Mouse (Mus musculus): ENCODE measurements at regions not wholly inside any gene's neighbourhood (a gene's known extent, or its start where the extent isn't known, plus 50 kb on each side); places are given as distances from the start of the nearest gene placed in this dataset.

DNA sequence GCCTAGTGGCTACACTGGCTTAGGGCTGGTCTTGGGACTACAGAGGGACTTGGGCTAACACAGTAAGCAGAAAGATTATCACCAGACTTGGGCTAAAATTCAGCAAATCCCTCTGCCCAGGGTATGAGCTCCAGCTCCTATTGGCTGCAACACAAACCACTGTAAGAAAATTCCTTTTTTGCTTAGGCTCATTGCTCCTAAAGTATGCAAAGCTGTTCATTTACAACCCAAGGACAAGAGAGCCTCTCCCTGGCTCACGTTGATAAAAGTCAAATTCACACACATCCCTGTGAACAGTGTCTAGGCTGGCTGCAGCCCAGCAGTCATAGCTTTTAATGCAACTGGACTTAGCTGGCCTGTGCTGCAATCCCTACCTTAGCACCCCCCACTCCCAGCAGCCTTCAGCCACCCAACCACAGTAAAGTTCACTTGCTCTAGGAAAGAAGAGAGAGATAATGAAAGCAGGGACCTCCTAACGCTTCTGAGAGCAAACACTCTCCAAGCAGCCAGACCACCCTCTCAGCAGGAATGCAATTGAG, 247.6 kb downstream of the Tgfb2 start:
- no peak for ATAC-seq (ENCODE audit: low read depth)
- no peaks in the 10 kb centered on the region for H3K4me1 ChIP-seq (ENCODE audit: control insufficient read depth, low read depth, low read length)
- H3K9ac ChIP-seq (ENCODE audit: low read depth, low read length): no peak overlapping the region
- no peak overlapping the region for H3K27ac ChIP-seq (ENCODE audit: low read length)
- no peaks in the 10 kb centered on the region for H3K27me3 ChIP-seq (ENCODE audit: control insufficient read depth, insufficient read depth, low read depth, low read length)
- 16% methylated on average over 2 of the region's 2 CpGs for WGBS (ENCODE audit: insufficient replicate concordance)
- no peaks in the 10 kb centered on the region for H3K9me3 ChIP-seq (replicated peaks; ENCODE audit: control insufficient read depth, low read length)
- no peaks in the 10 kb centered on the region for H3K36me3 ChIP-seq (ENCODE audit: control insufficient read depth, insufficient read depth)
- no peak overlapping the region for H3K4me3 ChIP-seq (ENCODE audit: low read depth, low read length)
- no peak overlapping the region for H3K4me2 ChIP-seq (ENCODE audit: low read depth, low read length)

- Histone ChIP-seq H3K36me3 (ENCODE audit: control insufficient read depth, insufficient read depth) (no peaks in the 10 kb centered on the region), H3K27me3 (ENCODE audit: control insufficient read depth, insufficient read depth, low read depth, low read length) (no peaks in the 10 kb centered on the region), H3K27ac (ENCODE audit: low read length) (no peak overlapping the region), H3K9me3 (replicated peaks; ENCODE audit: control insufficient read depth, low read length) (no peaks in the 10 kb centered on the region), H3K4me3 (ENCODE audit: low read depth, low read length) (no peak overlapping the region), H3K9ac (ENCODE audit: low read depth, low read length) (no peak overlapping the region), H3K4me2 (ENCODE audit: low read depth, low read length) (no peak overlapping the region), H3K4me1 (ENCODE audit: control insufficient read depth, low read depth, low read length) (no peaks in the 10 kb centered on the region)
- WGBS (ENCODE audit: insufficient replicate concordance): 62% methylated on average over 8 of the region's 8 CpGs
- no peak for ATAC-seq (ENCODE audit: low read depth)
Measured at GRCm38 (mm10) chr1:186457098-186457497, 248.7 kb downstream of the Tgfb2 start.

DNA sequence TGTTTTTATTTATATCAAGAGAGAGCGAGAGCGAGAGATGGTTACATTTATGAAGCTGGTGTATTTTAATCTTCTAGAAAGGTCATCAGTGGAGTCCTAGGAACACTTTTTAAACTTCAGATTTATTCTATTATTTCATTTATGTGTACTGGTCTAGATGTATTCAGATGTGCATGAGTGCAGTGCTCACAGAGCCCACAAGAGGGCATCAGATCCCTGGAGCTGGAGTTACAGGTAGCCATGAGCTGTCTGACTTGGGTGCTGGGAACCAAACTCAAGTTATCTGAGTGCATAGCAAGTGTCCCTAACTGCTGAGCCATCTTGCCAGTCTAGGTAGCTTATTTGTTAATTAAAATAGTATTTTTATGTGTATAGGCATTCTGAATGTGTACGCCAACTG, 249.7 kb downstream of the Tgfb2 start:
- no peak overlapping the region for H3K9ac ChIP-seq (ENCODE audit: low read depth, low read length)
- no peak for ATAC-seq (ENCODE audit: low read depth)
- 81% methylated on average over 3 of the region's 3 CpGs for WGBS (ENCODE audit: insufficient replicate concordance)

DNA sequence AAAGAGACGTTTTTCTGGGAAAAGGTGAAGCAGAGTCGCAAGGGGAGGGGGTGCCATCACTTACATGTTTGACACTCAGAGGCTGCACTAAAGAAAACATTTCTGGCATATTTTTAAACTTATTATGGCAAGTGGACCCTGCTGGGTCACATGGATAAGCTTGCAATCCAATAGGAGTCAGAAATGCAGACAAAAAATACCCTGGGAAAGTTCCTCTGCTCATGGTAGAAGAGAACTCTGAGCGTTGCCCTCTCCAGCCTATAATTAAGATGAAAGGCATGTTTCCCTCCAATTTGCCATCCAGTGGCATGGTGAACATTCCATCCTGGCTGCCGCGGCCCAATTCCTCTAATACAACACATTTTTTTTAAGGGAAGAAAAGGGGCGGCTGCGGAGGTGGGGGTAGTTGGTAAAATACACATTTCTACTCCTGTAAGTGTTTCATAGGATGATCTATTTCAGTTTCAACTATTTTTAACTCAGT, 250.6 kb downstream of the Tgfb2 start:
- Histone ChIP-seq H3K9me3 (replicated peaks; ENCODE audit: control insufficient read depth, low read length) (no peaks in the 10 kb centered on the region), H3K4me2 (ENCODE audit: low read depth, low read length) (no peak overlapping the region), H3K4me1 (ENCODE audit: control insufficient read depth, low read depth, low read length) (no peaks in the 10 kb centered on the region), H3K9ac (ENCODE audit: low read depth, low read length) (no peak overlapping the region), H3K27me3 (ENCODE audit: control insufficient read depth, insufficient read depth, low read depth, low read length) (no peaks in the 10 kb centered on the region), H3K27ac (ENCODE audit: low read length) (no peak overlapping the region), H3K4me3 (ENCODE audit: low read depth, low read length) (no peak overlapping the region), H3K36me3 (ENCODE audit: control insufficient read depth, insufficient read depth) (no peaks in the 10 kb centered on the region)
- no peak for ATAC-seq (ENCODE audit: low read depth)
- WGBS (ENCODE audit: insufficient replicate concordance): 67% methylated on average over 7 of the region's 7 CpGs

More for the DNA sequence above, 249.7 kb downstream of the Tgfb2 start:
- Histone ChIP-seq H3K9me3 (replicated peaks; ENCODE audit: control insufficient read depth, low read length) (no peaks in the 10 kb centered on the region), H3K27me3 (ENCODE audit: control insufficient read depth, insufficient read depth, low read depth, low read length) (no peaks in the 10 kb centered on the region), H3K4me3 (ENCODE audit: low read depth, low read length) (no peak overlapping the region), H3K36me3 (ENCODE audit: control insufficient read depth, insufficient read depth) (no peaks in the 10 kb centered on the region), H3K4me1 (ENCODE audit: control insufficient read depth, low read depth, low read length) (no peaks in the 10 kb centered on the region), H3K27ac (ENCODE audit: low read length) (no peak overlapping the region), H3K4me2 (ENCODE audit: low read depth, low read length) (no peak overlapping the region)

- no peak for ATAC-seq (ENCODE audit: low read depth)
- Histone ChIP-seq H3K27ac (ENCODE audit: low read length) (no peak overlapping the region), H3K9me3 (replicated peaks; ENCODE audit: control insufficient read depth, low read length) (no peaks in the 10 kb centered on the region), H3K9ac (ENCODE audit: low read depth, low read length) (no peak overlapping the region), H3K27me3 (ENCODE audit: control insufficient read depth, insufficient read depth, low read depth, low read length) (no peaks in the 10 kb centered on the region), H3K4me1 (ENCODE audit: control insufficient read depth, low read depth, low read length) (no peaks in the 10 kb centered on the region), H3K36me3 (ENCODE audit: control insufficient read depth, insufficient read depth) (no peaks in the 10 kb centered on the region), H3K4me2 (ENCODE audit: low read depth, low read length) (no peak overlapping the region), H3K4me3 (ENCODE audit: low read depth, low read length) (no peak overlapping the region)
- WGBS (ENCODE audit: insufficient replicate concordance): 38% methylated on average over 4 of the region's 4 CpGs
Measured at GRCm38 (mm10) chr1:186454393-186455085, 251.2 kb downstream of the Tgfb2 start.

DNA sequence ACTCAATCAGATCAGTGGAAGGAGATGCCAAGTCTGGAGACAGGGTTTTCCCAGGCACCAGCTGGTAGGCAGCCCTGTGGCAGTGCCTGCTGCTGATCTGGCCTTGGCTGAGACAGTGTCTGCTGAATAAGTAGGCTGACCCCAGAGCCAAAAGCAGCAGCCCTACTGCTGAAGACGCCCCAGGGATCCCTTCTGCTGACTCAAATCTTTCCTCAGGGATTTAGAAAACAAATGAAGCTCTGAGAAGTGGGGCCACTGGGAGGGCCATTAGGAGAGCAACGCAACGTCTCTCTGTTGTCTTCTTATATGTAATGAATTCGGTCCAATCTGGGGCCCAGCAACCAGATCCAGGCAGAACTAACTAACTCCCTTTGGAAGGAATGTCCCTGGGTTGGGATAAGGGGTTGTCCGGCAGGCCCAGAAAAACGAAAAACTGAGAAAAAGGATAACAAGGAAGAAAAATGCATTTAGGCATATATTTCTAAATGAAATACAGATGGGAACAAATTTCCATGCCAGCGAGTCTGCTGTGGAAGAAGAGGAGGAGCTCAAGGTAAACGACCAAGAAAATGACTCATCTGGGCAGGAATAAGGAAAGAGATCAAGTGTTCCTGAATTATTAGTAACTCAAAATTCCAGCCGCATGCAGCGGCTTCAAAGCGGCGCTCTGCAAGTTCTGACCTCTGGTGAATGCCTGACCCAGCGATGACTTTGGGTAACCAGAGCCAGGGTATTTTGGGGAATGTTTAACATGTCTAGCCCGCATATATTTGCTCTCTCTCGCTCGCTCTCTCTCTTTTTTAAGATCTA, 256.7 kb downstream of the Tgfb2 start:
- Histone ChIP-seq H3K4me2 (ENCODE audit: low read depth, low read length) (no peak overlapping the region), H3K4me3 (ENCODE audit: low read depth, low read length) (no peak overlapping the region), H3K36me3 (ENCODE audit: control insufficient read depth, insufficient read depth) (no peaks in the 10 kb centered on the region), H3K27ac (ENCODE audit: low read length) (no peak overlapping the region), H3K9me3 (replicated peaks; ENCODE audit: control insufficient read depth, low read length) (no peaks in the 10 kb centered on the region), H3K4me1 (ENCODE audit: control insufficient read depth, low read depth, low read length) (no peaks in the 10 kb centered on the region), H3K9ac (ENCODE audit: low read depth, low read length) (no peak overlapping the region), H3K27me3 (ENCODE audit: control insufficient read depth, insufficient read depth, low read depth, low read length) (no peaks in the 10 kb centered on the region)
- 59% methylated on average over 16 of the region's 16 CpGs for whole genome bisulfite sequencing (ENCODE audit: insufficient replicate concordance)
- no peak for ATAC-seq (ENCODE audit: low read depth)

DNA sequence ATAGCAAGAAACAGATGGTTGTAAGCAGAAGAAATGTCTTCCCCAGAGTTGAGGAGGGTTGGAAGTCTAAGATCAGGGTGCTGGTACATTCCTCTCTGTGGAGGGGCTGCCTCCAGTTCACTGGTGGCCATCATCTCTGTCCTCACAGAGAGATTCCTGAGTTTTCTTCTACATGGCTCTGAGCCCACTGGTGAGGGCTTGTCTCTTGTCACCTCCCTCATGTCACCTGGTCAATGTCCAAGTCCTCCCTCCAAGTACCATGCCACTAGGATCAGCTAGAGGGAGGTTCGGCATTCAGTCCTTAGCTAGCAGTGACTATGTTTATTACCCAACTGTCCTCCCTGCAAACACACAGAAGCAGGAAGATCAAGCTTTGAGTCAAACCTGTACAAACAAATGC, 258.3 kb downstream of the Tgfb2 start:
- no peak overlapping the region for H3K4me2 ChIP-seq (ENCODE audit: low read depth, low read length)
- H3K27me3 ChIP-seq (ENCODE audit: control insufficient read depth, insufficient read depth, low read depth, low read length): no peaks in the 10 kb centered on the region
- no peak overlapping the region for H3K27ac ChIP-seq (ENCODE audit: low read length)
- no peak for ATAC-seq (ENCODE audit: low read depth)
- no peaks in the 10 kb centered on the region for H3K9me3 ChIP-seq (replicated peaks; ENCODE audit: control insufficient read depth, low read length)
- WGBS (ENCODE audit: insufficient replicate concordance): 43% methylated on average over 1 of the region's 1 CpGs
- H3K4me3 ChIP-seq (ENCODE audit: low read depth, low read length): no peak overlapping the region
- no peaks in the 10 kb centered on the region for H3K36me3 ChIP-seq (ENCODE audit: control insufficient read depth, insufficient read depth)
- no peaks in the 10 kb centered on the region for H3K4me1 ChIP-seq (ENCODE audit: control insufficient read depth, low read depth, low read length)
- H3K9ac ChIP-seq (ENCODE audit: low read depth, low read length): no peak overlapping the region

- H3K27ac ChIP-seq (ENCODE audit: low read length): no peak overlapping the region
- H3K9me3 ChIP-seq (replicated peaks; ENCODE audit: control insufficient read depth, low read length): no peaks in the 10 kb centered on the region
- no peak overlapping the region for H3K4me2 ChIP-seq (ENCODE audit: low read depth, low read length)
- H3K9ac ChIP-seq (ENCODE audit: low read depth, low read length): no peak overlapping the region
- H3K27me3 ChIP-seq (ENCODE audit: control insufficient read depth, insufficient read depth, low read depth, low read length): no peaks in the 10 kb centered on the region
- whole genome bisulfite sequencing (ENCODE audit: insufficient replicate concordance): 42% methylated on average over 5 of the region's 5 CpGs
- H3K4me1 ChIP-seq (ENCODE audit: control insufficient read depth, low read depth, low read length): no peaks in the 10 kb centered on the region
- no peak overlapping the region for H3K4me3 ChIP-seq (ENCODE audit: low read depth, low read length)
- H3K36me3 ChIP-seq (ENCODE audit: control insufficient read depth, insufficient read depth): no peaks in the 10 kb centered on the region
- ATAC-seq (ENCODE audit: low read depth): no peak
Measured at GRCm38 (mm10) chr1:186444701-186445131, 261.1 kb downstream of the Tgfb2 start.

DNA sequence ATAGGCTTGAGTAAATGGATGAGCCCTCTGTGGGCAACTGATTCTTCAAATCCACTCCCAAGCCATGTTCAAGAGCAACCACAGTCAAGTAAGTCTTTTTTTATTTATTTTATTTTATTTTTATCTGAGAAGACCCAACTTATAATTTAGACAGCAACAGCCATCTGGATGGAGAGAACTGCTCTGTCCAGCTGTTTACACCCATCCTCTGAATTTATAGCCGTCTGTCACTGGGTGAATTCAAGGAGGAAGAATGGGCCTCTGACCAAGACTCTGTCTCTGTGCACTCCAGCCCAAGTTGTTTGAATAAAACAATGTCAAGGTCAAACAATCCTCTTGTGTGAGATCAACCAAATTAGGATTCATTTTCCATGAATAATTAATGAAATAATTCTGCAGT, 263.6 kb downstream of the Tgfb2 start:
- no peak overlapping the region for H3K9ac ChIP-seq (ENCODE audit: low read depth, low read length)
- H3K4me3 ChIP-seq (ENCODE audit: low read depth, low read length): no peak overlapping the region
- no peaks in the 10 kb centered on the region for H3K4me1 ChIP-seq (ENCODE audit: control insufficient read depth, low read depth, low read length)
- H3K9me3 ChIP-seq (replicated peaks; ENCODE audit: control insufficient read depth, low read length): no peaks in the 10 kb centered on the region
- 32% methylated on average over 1 of the region's 1 CpGs for WGBS (ENCODE audit: insufficient replicate concordance)
- H3K4me2 ChIP-seq (ENCODE audit: low read depth, low read length): no peak overlapping the region
- H3K36me3 ChIP-seq (ENCODE audit: control insufficient read depth, insufficient read depth): no peaks in the 10 kb centered on the region
- no peaks in the 10 kb centered on the region for H3K27me3 ChIP-seq (ENCODE audit: control insufficient read depth, insufficient read depth, low read depth, low read length)
- H3K27ac ChIP-seq (ENCODE audit: low read length): no peak overlapping the region
- no peak for ATAC-seq (ENCODE audit: low read depth)

Measured in liver, embryonic 16.5 days (tissue).